Mouse (Mus musculus): ENCODE results near the gene Cep131. TPM values are rescaled to one million over a fixed set of nuclear protein-coding genes. Genes with fewer than 3 reads are reported as not detected.

The Cep131 gene
- polyA plus RNA-seq, 1 experiment from 2014 or later: 20.4 TPM

- H3K27ac ChIP-seq (ENCODE audit: low read depth, low read length): no peak overlapping the region
- 81% methylated on average over 13 of the region's 13 CpGs for WGBS
Observed at GRCm38 (mm10) chr11:120064006-120064667, 22.5 kb downstream of the Cep131 start.

GRCm38 (mm10) chr11:120063326-120063725 is 23.3 kb downstream of the Cep131 start:
- WGBS: 88% methylated on average over 5 of the region's 5 CpGs
- ATAC-seq (ENCODE audit: low read depth): no peak
- H3K4me1 ChIP-seq (ENCODE audit: control insufficient read depth, insufficient read depth, low read length): no peaks in the 10 kb centered on the region
- peaks cover 24% of the 10 kb centered on the region for H3K36me3 ChIP-seq (ENCODE audit: control insufficient read depth, insufficient read depth, low read length)
- no peak overlapping the region for H3K9ac ChIP-seq (replicated peaks; ENCODE audit: low read depth, low read length)
- H3K27ac ChIP-seq (ENCODE audit: low read depth, low read length): no peak overlapping the region
- no peak overlapping the region for H3K4me3 ChIP-seq (ENCODE audit: low read depth, low read length)
- no peaks in the 10 kb centered on the region for H3K27me3 ChIP-seq (ENCODE audit: control insufficient read depth, insufficient read depth, low read length)
- no peaks in the 10 kb centered on the region for H3K9me3 ChIP-seq (ENCODE audit: control insufficient read depth, low read length)
- no peak overlapping the region for H3K4me2 ChIP-seq (ENCODE audit: low read depth, low read length)

More at GRCm38 (mm10) chr11:120064006-120064667, 22.5 kb downstream of the Cep131 start:
- Histone ChIP-seq H3K9ac (replicated peaks; ENCODE audit: low read depth, low read length) (no peak overlapping the region), H3K4me1 (ENCODE audit: control insufficient read depth, insufficient read depth, low read length) (no peaks in the 10 kb centered on the region), H3K4me2 (ENCODE audit: low read depth, low read length) (no peak overlapping the region), H3K9me3 (ENCODE audit: control insufficient read depth, low read length) (no peaks in the 10 kb centered on the region), H3K4me3 (ENCODE audit: low read depth, low read length) (no peak overlapping the region), H3K36me3 (ENCODE audit: control insufficient read depth, insufficient read depth, low read length) (peaks cover 24% of the 10 kb centered on the region), H3K27me3 (ENCODE audit: control insufficient read depth, insufficient read depth, low read length) (no peaks in the 10 kb centered on the region)
- no peak for ATAC-seq (ENCODE audit: low read depth)

- ATAC-seq (ENCODE audit: low read depth): no peak
- Histone ChIP-seq H3K9me3 (ENCODE audit: control insufficient read depth, low read length) (no peaks in the 10 kb centered on the region), H3K4me3 (ENCODE audit: low read depth, low read length) (no peak overlapping the region), H3K27me3 (ENCODE audit: control insufficient read depth, insufficient read depth, low read length) (no peaks in the 10 kb centered on the region), H3K4me2 (ENCODE audit: low read depth, low read length) (no peak overlapping the region), H3K27ac (ENCODE audit: low read depth, low read length) (no peak overlapping the region), H3K36me3 (ENCODE audit: control insufficient read depth, insufficient read depth, low read length) (peaks cover 16% of the 10 kb centered on the region), H3K9ac (replicated peaks; ENCODE audit: low read depth, low read length) (no peak overlapping the region), H3K4me1 (ENCODE audit: control insufficient read depth, insufficient read depth, low read length) (no peaks in the 10 kb centered on the region)
- WGBS: 83% methylated on average over 8 of the region's 8 CpGs
Observed at GRCm38 (mm10) chr11:120060634-120061033, 26.0 kb downstream of the Cep131 start.

- Histone ChIP-seq H3K4me2 (ENCODE audit: low read depth, low read length) (no peak overlapping the region), H3K9ac (replicated peaks; ENCODE audit: low read depth, low read length) (no peak overlapping the region), H3K4me1 (ENCODE audit: control insufficient read depth, insufficient read depth, low read length) (0 out of 2 replicates have a peak, but pooled peaks cover 4% of the 10 kb centered on the region), H3K9me3 (ENCODE audit: control insufficient read depth, low read length) (no peaks in the 10 kb centered on the region), H3K27ac (ENCODE audit: low read depth, low read length) (no peak overlapping the region), H3K27me3 (ENCODE audit: control insufficient read depth, insufficient read depth, low read length) (no peaks in the 10 kb centered on the region), H3K4me3 (ENCODE audit: low read depth, low read length) (no peak overlapping the region), H3K36me3 (ENCODE audit: control insufficient read depth, insufficient read depth, low read length) (no peaks in the 10 kb centered on the region)
- ATAC-seq (ENCODE audit: low read depth): no peak
- WGBS: 87% methylated on average over 12 of the region's 12 CpGs
Observed at GRCm38 (mm10) chr11:120055953-120056732, 30.5 kb downstream of the Cep131 start.

GRCm38 (mm10) chr11:120053846-120054245 is 32.8 kb downstream of the Cep131 start:
- Histone ChIP-seq H3K4me2 (ENCODE audit: low read depth, low read length) (no peak overlapping the region), H3K9me3 (ENCODE audit: control insufficient read depth, low read length) (no peaks in the 10 kb centered on the region), H3K9ac (replicated peaks; ENCODE audit: low read depth, low read length) (no peak overlapping the region), H3K4me3 (ENCODE audit: low read depth, low read length) (no peak overlapping the region), H3K36me3 (ENCODE audit: control insufficient read depth, insufficient read depth, low read length) (no peaks in the 10 kb centered on the region), H3K27me3 (ENCODE audit: control insufficient read depth, insufficient read depth, low read length) (no peaks in the 10 kb centered on the region), H3K4me1 (ENCODE audit: control insufficient read depth, insufficient read depth, low read length) (peaks cover 4% of the 10 kb centered on the region; the same call in 1 of the 2 replicates), H3K27ac (ENCODE audit: low read depth, low read length) (no peak overlapping the region)
- WGBS: 85% methylated on average over 4 of the region's 4 CpGs
- ATAC-seq (ENCODE audit: low read depth): no peak

- H3K27ac ChIP-seq (ENCODE audit: low read depth, low read length): no peak overlapping the region
Observed at GRCm38 (mm10) chr11:120052274-120052673, 34.4 kb downstream of the Cep131 start.

GRCm38 (mm10) chr11:120051124-120051811 is 35.4 kb downstream of the Cep131 start:
- Histone ChIP-seq H3K4me1 (ENCODE audit: control insufficient read depth, insufficient read depth, low read length) (peaks cover 20% of the 10 kb centered on the region), H3K36me3 (ENCODE audit: control insufficient read depth, insufficient read depth, low read length) (no peaks in the 10 kb centered on the region), H3K9me3 (ENCODE audit: control insufficient read depth, low read length) (no peaks in the 10 kb centered on the region), H3K27me3 (ENCODE audit: control insufficient read depth, insufficient read depth, low read length) (no peaks in the 10 kb centered on the region), H3K4me3 (ENCODE audit: low read depth, low read length) (no peak overlapping the region), H3K9ac (replicated peaks; ENCODE audit: low read depth, low read length) (0 out of 2 replicates have a peak overlapping the region, but pooled peaks have one; percentile 25), H3K4me2 (ENCODE audit: low read depth, low read length) (no peak overlapping the region), H3K27ac (ENCODE audit: low read depth, low read length) (peak overlapping the region; percentile 55; the same call in 1 of the 2 replicates)
- no peak for ATAC-seq (ENCODE audit: low read depth)
- WGBS: 38% methylated on average over 14 of the region's 14 CpGs

More at GRCm38 (mm10) chr11:120052274-120052673, 34.4 kb downstream of the Cep131 start:
- H3K36me3 ChIP-seq (ENCODE audit: control insufficient read depth, insufficient read depth, low read length): no peaks in the 10 kb centered on the region
- 71% methylated on average over 9 of the region's 9 CpGs for whole genome bisulfite sequencing
- no peaks in the 10 kb centered on the region for H3K9me3 ChIP-seq (ENCODE audit: control insufficient read depth, low read length)
- no peak overlapping the region for H3K4me2 ChIP-seq (ENCODE audit: low read depth, low read length)
- H3K27me3 ChIP-seq (ENCODE audit: control insufficient read depth, insufficient read depth, low read length): no peaks in the 10 kb centered on the region
- H3K9ac ChIP-seq (replicated peaks; ENCODE audit: low read depth, low read length): no peak overlapping the region
- no peak for ATAC-seq (ENCODE audit: low read depth)
- no peak overlapping the region for H3K4me3 ChIP-seq (ENCODE audit: low read depth, low read length)
- peaks cover 17% of the 10 kb centered on the region; the same call in 1 of the 2 replicates for H3K4me1 ChIP-seq (ENCODE audit: control insufficient read depth, insufficient read depth, low read length)

GRCm38 (mm10) chr11:120049067-120049466 is 37.6 kb downstream of the Cep131 start:
- Histone ChIP-seq H3K4me3 (ENCODE audit: low read depth, low read length) (no peak overlapping the region), H3K9me3 (ENCODE audit: control insufficient read depth, low read length) (no peaks in the 10 kb centered on the region), H3K27me3 (ENCODE audit: control insufficient read depth, insufficient read depth, low read length) (no peaks in the 10 kb centered on the region), H3K36me3 (ENCODE audit: control insufficient read depth, insufficient read depth, low read length) (no peaks in the 10 kb centered on the region), H3K27ac (ENCODE audit: low read depth, low read length) (no peak overlapping the region), H3K4me1 (ENCODE audit: control insufficient read depth, insufficient read depth, low read length) (peaks cover 37% of the 10 kb centered on the region), H3K4me2 (ENCODE audit: low read depth, low read length) (no peak overlapping the region; the same call in 1 of the 2 replicates), H3K9ac (replicated peaks; ENCODE audit: low read depth, low read length) (no peak overlapping the region)
- WGBS: 83% methylated on average over 8 of the region's 8 CpGs
- no peak for ATAC-seq (ENCODE audit: low read depth)

Data from neural tube, embryonic 14.5 days (tissue).